In genomic region chr17:64592788-64593187, GRCm38 (mm10) we compare ENCODE assay signal across 21 mouse cellular contexts. TPM values are rescaled to one million over a fixed set of nuclear protein-coding genes. Genes with fewer than 3 reads are reported as not detected.
DNase-seq lines count a peak whose midpoint lies in the region; ATAC-seq and TF ChIP-seq lines count a peak whose summit lies in the region.
"Had no signal": no experiment of that assay in that cellular context is flagged by ENCODE, and none has a peak within 500 bp of the region (broad histone marks: within the 10 kb centered on the region; RNA-seq: fewer than 3 reads in every experiment).

No protein-coding gene starts in this region.

- 77% methylated on average over 3 of the region's 3 CpGs for WGBS in embryonic facial prominence, embryonic 14.5 days
- 92% methylated on average over 3 of the region's 3 CpGs for WGBS in embryonic facial prominence, embryonic 10.5 days
- WGBS in hindbrain, postnatal 0 days, result 55% methylated on average over 3 of the region's 3 CpGs
- 86% methylated on average over 3 of the region's 3 CpGs for WGBS in hindbrain, embryonic 16.5 days
- WGBS in liver, postnatal 0 days (ENCODE audit: insufficient replicate concordance), result 75% methylated on average over 3 of the region's 3 CpGs

- TF ChIP-seq EP300 in liver, postnatal 0 days (IDR thresholded peaks at IDR 0.05; ENCODE audit: low read depth), result no peak

- H3K27ac ChIP-seq in embryonic facial prominence, embryonic 14.5 days (replicated peaks; ENCODE audit: low read depth, low read length), result no peak overlapping the region
- no peak overlapping the region for H3K27ac ChIP-seq in embryonic facial prominence, embryonic 10.5 days (replicated peaks)
- no peak overlapping the region for H3K27ac ChIP-seq in hindbrain, postnatal 0 days
- H3K27ac ChIP-seq in hindbrain, embryonic 16.5 days (ENCODE audit: low read depth, low read length), result no peak overlapping the region
- H3K27ac ChIP-seq in liver, postnatal 0 days (ENCODE audit: low read depth), result no peak overlapping the region
- H3K27ac ChIP-seq: forebrain, embryonic 13.5 days; heart, embryonic 10.5 days; heart, embryonic 15.5 days; hindbrain, embryonic 10.5 days; hindbrain, embryonic 14.5 days had no signal

- H3K27me3 ChIP-seq in embryonic facial prominence, embryonic 14.5 days (replicated peaks; ENCODE audit: control insufficient read depth, insufficient read depth, low read length), result no peaks in the 10 kb centered on the region
- H3K27me3 ChIP-seq in embryonic facial prominence, embryonic 10.5 days (replicated peaks; ENCODE audit: low read depth, poor library complexity, severe bottlenecking), result no peaks in the 10 kb centered on the region
- no peaks in the 10 kb centered on the region for H3K27me3 ChIP-seq in hindbrain, postnatal 0 days (ENCODE audit: insufficient read depth, low read length)
- no peaks in the 10 kb centered on the region for H3K27me3 ChIP-seq in hindbrain, embryonic 16.5 days (replicated peaks; ENCODE audit: control insufficient read depth, insufficient read depth, low read length)
- H3K27me3 ChIP-seq in liver, postnatal 0 days (ENCODE audit: insufficient read depth, low read length), result no peaks in the 10 kb centered on the region
- H3K27me3 ChIP-seq: CH12.LX; forebrain, embryonic 13.5 days; heart, embryonic 15.5 days had no signal

- peak; percentile 31 for DNase-seq in embryonic facial prominence, embryonic 14.5 days (ENCODE audit: low spot score)
- DNase-seq in embryonic facial prominence, embryonic 10.5 days (ENCODE audit: low spot score), result no peak
- DNase-seq in hindbrain, postnatal 0 days (ENCODE audit: low spot score), result peak; percentile 17
- DNase-seq in fat pad, adult 2 months (ENCODE audit: extremely low read depth, low read depth, low spot score), result peak; percentile 88
- no peak for DNase-seq in liver, postnatal 0 days
- DNase-seq in right cerebral cortex, adult 18-20 months, result no peak
- DNase-seq: adrenal gland, adult 8-10 months; adrenal gland, postnatal 36 days; cerebellum, adult 9-10 months; gastrocnemius, postnatal 14 days; heart, adult 18-20 months; kidney, adult 8-10 months had no signal

- no peak overlapping the region for H3K4me2 ChIP-seq in embryonic facial prominence, embryonic 14.5 days (ENCODE audit: low read depth, low read length)
- no peak overlapping the region for H3K4me2 ChIP-seq in hindbrain, postnatal 0 days (ENCODE audit: low read depth, low read length)
- no peak overlapping the region for H3K4me2 ChIP-seq in hindbrain, embryonic 16.5 days (ENCODE audit: low read length)
- no peak overlapping the region for H3K4me2 ChIP-seq in liver, postnatal 0 days (ENCODE audit: low read depth, low read length)
- H3K4me2 ChIP-seq: forebrain, embryonic 13.5 days; heart, embryonic 15.5 days; hindbrain, embryonic 14.5 days had no signal

- no peaks in the 10 kb centered on the region for H3K9me3 ChIP-seq in embryonic facial prominence, embryonic 14.5 days (ENCODE audit: control insufficient read depth, low read length)
- no peaks in the 10 kb centered on the region for H3K9me3 ChIP-seq in embryonic facial prominence, embryonic 10.5 days
- no peaks in the 10 kb centered on the region for H3K9me3 ChIP-seq in hindbrain, postnatal 0 days (ENCODE audit: low read length)
- H3K9me3 ChIP-seq in hindbrain, embryonic 16.5 days (ENCODE audit: control insufficient read depth, low read length), result no peaks in the 10 kb centered on the region
- no peaks in the 10 kb centered on the region for H3K9me3 ChIP-seq in liver, postnatal 0 days (ENCODE audit: low read length)
- H3K9me3 ChIP-seq: forebrain, embryonic 13.5 days; heart, embryonic 10.5 days; heart, embryonic 15.5 days; hindbrain, embryonic 10.5 days had no signal

- no peak overlapping the region for H3K4me3 ChIP-seq in embryonic facial prominence, embryonic 14.5 days (ENCODE audit: low read depth, low read length)
- no peak overlapping the region for H3K4me3 ChIP-seq in embryonic facial prominence, embryonic 10.5 days
- H3K4me3 ChIP-seq in hindbrain, postnatal 0 days (ENCODE audit: low read length), result no peak overlapping the region
- H3K4me3 ChIP-seq in hindbrain, embryonic 16.5 days (ENCODE audit: low read length), result no peak overlapping the region
- H3K4me3 ChIP-seq in liver, postnatal 0 days (ENCODE audit: low read depth, low read length), result no peak overlapping the region
- H3K4me3 ChIP-seq: forebrain, embryonic 13.5 days; heart, embryonic 10.5 days; heart, embryonic 15.5 days; hindbrain, embryonic 10.5 days had no signal

- H3K9ac ChIP-seq in embryonic facial prominence, embryonic 14.5 days (ENCODE audit: low read depth, low read length), result no peak overlapping the region
- no peak overlapping the region for H3K9ac ChIP-seq in hindbrain, postnatal 0 days (replicated peaks; ENCODE audit: low read length)
- no peak overlapping the region for H3K9ac ChIP-seq in hindbrain, embryonic 16.5 days (ENCODE audit: low read depth, low read length)
- H3K9ac ChIP-seq in liver, postnatal 0 days (replicated peaks), result no peak overlapping the region
- H3K9ac ChIP-seq: forebrain, embryonic 13.5 days; heart, embryonic 15.5 days; hindbrain, embryonic 14.5 days had no signal

- no peak for TF ChIP-seq CTCF in hindbrain, postnatal 0 days (IDR thresholded peaks at IDR 0.05; ENCODE audit: low read depth)
- no peak for TF ChIP-seq CTCF in liver, postnatal 0 days (IDR thresholded peaks at IDR 0.05; ENCODE audit: low read depth)

- ATAC-seq in embryonic facial prominence, embryonic 14.5 days (ENCODE audit: low read depth), result peak; percentile 44; the same call in 1 of the 2 replicates
- ATAC-seq in hindbrain, postnatal 0 days, result no peak
- no peak for ATAC-seq in hindbrain, embryonic 16.5 days
- ATAC-seq in liver, postnatal 0 days, result no peak
- ATAC-seq: forebrain, embryonic 13.5 days; inflammation-experienced regulatory T-cells, adult 6 months; intestine, postnatal 0 days had no signal

- no peaks in the 10 kb centered on the region for H3K36me3 ChIP-seq in embryonic facial prominence, embryonic 14.5 days (ENCODE audit: control insufficient read depth, insufficient read depth, low read length)
- H3K36me3 ChIP-seq in embryonic facial prominence, embryonic 10.5 days (replicated peaks), result no peaks in the 10 kb centered on the region
- H3K36me3 ChIP-seq in hindbrain, postnatal 0 days (ENCODE audit: insufficient read depth, low read length), result no peaks in the 10 kb centered on the region
- no peaks in the 10 kb centered on the region for H3K36me3 ChIP-seq in hindbrain, embryonic 16.5 days (ENCODE audit: control insufficient read depth, insufficient read depth, low read length)
- H3K36me3 ChIP-seq in liver, postnatal 0 days (replicated peaks; ENCODE audit: insufficient read depth, low read length), result no peaks in the 10 kb centered on the region
- H3K36me3 ChIP-seq: heart, embryonic 10.5 days; heart, embryonic 15.5 days; hindbrain, embryonic 10.5 days had no signal

- no peaks in the 10 kb centered on the region for H3K4me1 ChIP-seq in embryonic facial prominence, embryonic 14.5 days (ENCODE audit: control insufficient read depth, insufficient read depth, low read length)
- no peaks in the 10 kb centered on the region for H3K4me1 ChIP-seq in embryonic facial prominence, embryonic 10.5 days
- H3K4me1 ChIP-seq in hindbrain, postnatal 0 days (ENCODE audit: insufficient read depth, low read length), result no peaks in the 10 kb centered on the region
- peaks cover 3% of the 10 kb centered on the region; the same call in 1 of the 2 replicates for H3K4me1 ChIP-seq in hindbrain, embryonic 16.5 days (ENCODE audit: control insufficient read depth, insufficient read depth, low read depth, low read length)
- H3K4me1 ChIP-seq in liver, postnatal 0 days (ENCODE audit: insufficient read depth), result peaks cover 6% of the 10 kb centered on the region
- H3K4me1 ChIP-seq: forebrain, embryonic 13.5 days; heart, embryonic 15.5 days; hindbrain, embryonic 10.5 days had no signal

RNA-seq across cellular contexts. Expression of gene Man2a1, which starts 7.7 kb away (rescaled TPM):
- 10.5 and 12.8 TPM in 2 replicates for polyA plus RNA-seq in embryonic facial prominence, embryonic 14.5 days (2014; fragmentation: Nextera tagmentation; extraction: Ambion mirVana)
- polyA plus RNA-seq in embryonic facial prominence, embryonic 10.5 days (2016; fragmentation: Nextera tagmentation; extraction: Ambion mirVana), result 5.8 and 6.4 TPM in 2 replicates
- total RNA-seq in hindbrain, postnatal 0 days (2014; rRNA removed), result 14.9 and 15.8 TPM in 2 replicates
- 2.6 and 3.3 TPM in 2 replicates for polyA plus RNA-seq in hindbrain, postnatal 0 days (2015; fragmentation: Nextera tagmentation; extraction: Ambion mirVana)
- 4.1 and 5.3 TPM in 2 replicates for polyA plus RNA-seq in hindbrain, embryonic 16.5 days (2015; fragmentation: Nextera tagmentation; extraction: Ambion mirVana)
- 11.5 and 12.8 TPM in 2 replicates for polyA plus RNA-seq in liver, postnatal 0 days (2015; fragmentation: Nextera tagmentation; extraction: Ambion mirVana)

Comparison
In these comparisons a context has a peak if more than half of its experiments do, and no peak if none do; other contexts are left out.
1. DNase-seq: peak in embryonic facial prominence, embryonic 14.5 days (single experiment), hindbrain, postnatal 0 days (single experiment) and fat pad, adult 2 months (single experiment); none in embryonic facial prominence, embryonic 10.5 days (single experiment), liver, postnatal 0 days (single experiment) and right cerebral cortex, adult 18-20 months (single experiment).